10 mouse cellular contexts compared by ENCODE assay signal in the genomic region with DNA sequence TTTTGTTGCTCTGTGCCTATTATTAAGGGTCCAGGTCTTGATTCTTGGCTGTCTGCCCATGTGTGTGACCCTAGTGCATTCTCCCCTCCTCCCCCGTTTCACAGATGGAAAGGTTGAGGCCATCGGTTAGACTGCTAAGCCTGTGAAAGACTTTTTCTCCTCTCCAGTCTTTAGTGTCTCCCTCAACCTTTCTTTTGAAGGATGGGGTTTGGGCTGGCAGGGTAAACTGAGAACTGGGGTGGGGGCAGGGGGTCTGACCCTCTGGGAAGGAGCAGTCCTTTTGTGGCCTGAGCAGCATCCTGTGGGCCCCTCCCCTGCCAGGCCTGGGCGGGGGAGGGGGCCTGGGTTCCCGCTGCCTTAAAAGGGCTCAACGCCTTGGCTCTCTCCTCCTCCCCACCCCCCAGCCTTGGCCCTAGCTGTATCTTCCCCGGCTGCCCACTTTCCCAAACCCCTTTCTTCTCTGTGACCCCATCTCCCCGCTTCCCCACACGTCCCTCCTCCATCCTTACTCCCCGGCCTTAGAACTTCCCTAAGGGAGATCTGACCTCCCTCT. TPM values are rescaled to one million over a fixed set of nuclear protein-coding genes. Genes with fewer than 3 reads are reported as not detected.
A peak's percentile ranks its signal among the peaks of the same experiment; 100 is the strongest.
DNase-seq lines count a peak whose midpoint lies in the region; ATAC-seq and TF ChIP-seq lines count a peak whose summit lies in the region.
"Had no signal": no experiment of that assay in that cellular context is flagged by ENCODE, and none has a peak within 500 bp of the region (broad histone marks: within the 10 kb centered on the region; RNA-seq: fewer than 3 reads in every experiment).

No protein-coding gene starts in this region.

- no peaks in the 10 kb centered on the region for H3K27me3 ChIP-seq in lung, embryonic 14.5 days (ENCODE audit: insufficient read depth, low read length)
- peaks cover 9% of the 10 kb centered on the region; the same call in 1 of the 2 replicates for H3K27me3 ChIP-seq in neural tube, embryonic 13.5 days

- peaks cover 57% of the 10 kb centered on the region for H3K36me3 ChIP-seq in lung, embryonic 14.5 days (ENCODE audit: insufficient read depth)
- peaks cover 73% of the 10 kb centered on the region for H3K36me3 ChIP-seq in neural tube, embryonic 13.5 days

- H3K4me3 ChIP-seq in lung, embryonic 14.5 days (ENCODE audit: low read depth, low read length): peak overlapping the region; percentile 35
- H3K4me3 ChIP-seq in embryonic fibroblast, embryonic 13.5 days (ENCODE audit: insufficient read depth, low read length): no peak overlapping the region
- H3K4me3 ChIP-seq in neural tube, embryonic 13.5 days: no peak overlapping the region

- peak overlapping the region; percentile 28; the same call in 1 of the 2 replicates for H3K9ac ChIP-seq in lung, embryonic 14.5 days
- peak overlapping the region; percentile 41; the same call in 1 of the 2 replicates for H3K9ac ChIP-seq in neural tube, embryonic 13.5 days

- H3K4me2 ChIP-seq in lung, embryonic 14.5 days: peak overlapping the region; percentile 56
- 0 out of 2 replicates have a peak overlapping the region, but pooled peaks have one; percentile 2 for H3K4me2 ChIP-seq in neural tube, embryonic 13.5 days

- 17% methylated on average over 9 of the region's 9 CpGs for WGBS in lung, embryonic 14.5 days
- 24% methylated on average over 9 of the region's 9 CpGs for WGBS in neural tube, embryonic 13.5 days

- H3K27ac ChIP-seq in lung, embryonic 14.5 days (ENCODE audit: low read depth): peak overlapping the region; percentile 59
- H3K27ac ChIP-seq in embryonic fibroblast, embryonic 13.5 days (ENCODE audit: insufficient read depth, low read length): peak overlapping the region; percentile 32
- no peak overlapping the region for H3K27ac ChIP-seq in neural tube, embryonic 13.5 days (replicated peaks)

- H3K9me3 ChIP-seq in lung, embryonic 14.5 days (ENCODE audit: low read depth, low read length): no peaks in the 10 kb centered on the region
- H3K9me3 ChIP-seq in neural tube, embryonic 13.5 days: no peaks in the 10 kb centered on the region

- ATAC-seq in lung, embryonic 14.5 days (ENCODE audit: insufficient read depth): no peak
- ATAC-seq in neural tube, embryonic 13.5 days (ENCODE audit: low read depth): no peak
- ATAC-seq in megakaryocyte progenitor cell, adult 5-6 weeks (replicated peaks; ENCODE audit: poor library complexity): no peak

- H3K4me1 ChIP-seq in lung, embryonic 14.5 days (ENCODE audit: insufficient read depth): peaks cover 9% of the 10 kb centered on the region
- no peaks in the 10 kb centered on the region; the same call in 1 of the 2 replicates for H3K4me1 ChIP-seq in embryonic fibroblast, embryonic 13.5 days (ENCODE audit: control insufficient read depth, insufficient read depth, low read length)
- H3K4me1 ChIP-seq in neural tube, embryonic 13.5 days (replicated peaks): peaks cover 38% of the 10 kb centered on the region

- TF ChIP-seq CTCF in lung, embryonic 14.5 days (IDR thresholded peaks at IDR 0.05; ENCODE audit: low read depth): no peak
- no peak for TF ChIP-seq CTCF in embryonic fibroblast, embryonic 13.5 days (IDR thresholded peaks at IDR 0.05; ENCODE audit: borderline replicate concordance, insufficient read depth, low read length)

- TF ChIP-seq POLR2A in embryonic fibroblast, embryonic 13.5 days (IDR thresholded peaks at IDR 0.05; ENCODE audit: low read depth, low read length): no peak

- DNase-seq in gastrocnemius, adult 18-20 months (ENCODE audit: low spot score): peak; percentile 17
- DNase-seq in gastrocnemius, postnatal 10 days: no peak
- DNase-seq in lung, embryonic 14.5 days: peak; percentile 26
- no peak for DNase-seq in lung, postnatal 36 days
- no peak for DNase-seq in T-cell, adult 2 months (ENCODE audit: low spot score)
- DNase-seq: right cerebral cortex, postnatal 4 days had no signal

RNA-seq across cellular contexts. Expression of a gene that starts 1.3 kb away (rescaled TPM):
- 100 to 1,000 TPM; 232 to 265 TPM for total RNA-seq in gastrocnemius, adult 18-20 months (2021)
- total RNA-seq in gastrocnemius, postnatal 10 days (2021): 100 to 1,000 TPM; 256 to 267 TPM
- polyA plus RNA-seq in lung, embryonic 14.5 days (2014; fragmentation: Nextera tagmentation; extraction: Ambion mirVana): 20.9 and 23.0 TPM in 2 replicates
- polyA plus RNA-seq in embryonic fibroblast, embryonic 13.5 days (2011; ENCODE audit: insufficient read length, low read depth, missing spikeins): 75.4 and 114 TPM in 2 replicates
- polyA plus RNA-seq in neural tube, embryonic 13.5 days (2015; fragmentation: Nextera tagmentation; extraction: Ambion mirVana): 10.5 and 10.7 TPM in 2 replicates
- total RNA-seq in megakaryocyte progenitor cell, adult 5-6 weeks (2015): 0.78 and 1.9 TPM in 2 replicates
- 0.84 TPM in 1 of 2 replicates, not detected in the other for total RNA-seq in megakaryocyte progenitor cell, adult 5-6 weeks (2017)

RNA-seq across cellular contexts. Expression of a gene that starts 9.0 kb away (rescaled TPM):
- total RNA-seq in gastrocnemius, adult 18-20 months (2021): 10 to 100 TPM; 33.8 to 39.1 TPM
- 10 to 100 TPM; 26.6 to 31.8 TPM for total RNA-seq in gastrocnemius, postnatal 10 days (2021)
- 18.5 and 19.2 TPM in 2 replicates for polyA plus RNA-seq in lung, embryonic 14.5 days (2014; fragmentation: Nextera tagmentation; extraction: Ambion mirVana)
- 39.0 and 47.0 TPM in 2 replicates for polyA plus RNA-seq in embryonic fibroblast, embryonic 13.5 days (2011; ENCODE audit: insufficient read length, low read depth, missing spikeins)
- 25.1 and 26.0 TPM in 2 replicates for polyA plus RNA-seq in neural tube, embryonic 13.5 days (2015; fragmentation: Nextera tagmentation; extraction: Ambion mirVana)
- 4.4 and 5.5 TPM in 2 replicates for total RNA-seq in megakaryocyte progenitor cell, adult 5-6 weeks (2015)
- total RNA-seq in megakaryocyte progenitor cell, adult 5-6 weeks (2017): 1.5 and 2.3 TPM in 2 replicates

RNA-seq across cellular contexts. Expression of a gene that starts 9.4 kb away (rescaled TPM):
- 1 to 10 TPM; 1.7 to 2.1 TPM for total RNA-seq in gastrocnemius, adult 18-20 months (2021)
- 1 to 10 TPM; 5.3 to 7.8 TPM for total RNA-seq in gastrocnemius, postnatal 10 days (2021)
- polyA plus RNA-seq in lung, embryonic 14.5 days (2014; fragmentation: Nextera tagmentation; extraction: Ambion mirVana): 11.6 and 12.7 TPM in 2 replicates
- polyA plus RNA-seq in embryonic fibroblast, embryonic 13.5 days (2011; ENCODE audit: insufficient read length, low read depth, missing spikeins): 7.4 and 11.4 TPM in 2 replicates
- 2.5 and 3.2 TPM in 2 replicates for polyA plus RNA-seq in neural tube, embryonic 13.5 days (2015; fragmentation: Nextera tagmentation; extraction: Ambion mirVana)
- 2.8 and 3.9 TPM in 2 replicates for total RNA-seq in megakaryocyte progenitor cell, adult 5-6 weeks (2015)
- total RNA-seq in megakaryocyte progenitor cell, adult 5-6 weeks (2017): 2.3 and 2.4 TPM in 2 replicates

RNA-seq across cellular contexts. Expression of a gene that starts 30.5 kb away (rescaled TPM):
- not detected for total RNA-seq in gastrocnemius, adult 18-20 months (2021)
- total RNA-seq in gastrocnemius, postnatal 10 days (2021): not detected
- not detected in 2 replicates for polyA plus RNA-seq in lung, embryonic 14.5 days (2014; fragmentation: Nextera tagmentation; extraction: Ambion mirVana)
- polyA plus RNA-seq in embryonic fibroblast, embryonic 13.5 days (2011; ENCODE audit: insufficient read length, low read depth, missing spikeins): not detected in 2 replicates
- polyA plus RNA-seq in neural tube, embryonic 13.5 days (2015; fragmentation: Nextera tagmentation; extraction: Ambion mirVana): not detected in 2 replicates
- not detected in 2 replicates for total RNA-seq in megakaryocyte progenitor cell, adult 5-6 weeks (2015)
- total RNA-seq in megakaryocyte progenitor cell, adult 5-6 weeks (2017): 0.61 TPM in 1 of 2 replicates, not detected in the other
- total RNA-seq: gastrocnemius, postnatal 36 days had no signal

RNA-seq across cellular contexts. Expression of a gene that starts 33.2 kb away (rescaled TPM):
- total RNA-seq in gastrocnemius, adult 18-20 months (2021): not detected
- under 1 TPM in 1 of 2 experiments, not detected in 1; 0.14 TPM for total RNA-seq in gastrocnemius, postnatal 10 days (2021)
- 3.0 and 4.0 TPM in 2 replicates for polyA plus RNA-seq in lung, embryonic 14.5 days (2014; fragmentation: Nextera tagmentation; extraction: Ambion mirVana)
- polyA plus RNA-seq in embryonic fibroblast, embryonic 13.5 days (2011; ENCODE audit: insufficient read length, low read depth, missing spikeins): not detected in 2 replicates
- polyA plus RNA-seq in neural tube, embryonic 13.5 days (2015; fragmentation: Nextera tagmentation; extraction: Ambion mirVana): 2.1 and 2.3 TPM in 2 replicates
- 0.24 and 0.57 TPM in 2 replicates for total RNA-seq in megakaryocyte progenitor cell, adult 5-6 weeks (2015)
- 0.03 and 0.42 TPM in 2 replicates for total RNA-seq in megakaryocyte progenitor cell, adult 5-6 weeks (2017)
- total RNA-seq: gastrocnemius, postnatal 36 days had no signal

Comparison
In these comparisons a context has a peak if more than half of its experiments do, and no peak if none do; other contexts are left out.
1. DNase-seq: peak in gastrocnemius, adult 18-20 months (single experiment) and lung, embryonic 14.5 days (single experiment); none in gastrocnemius, postnatal 10 days (single experiment), lung, postnatal 36 days (single experiment) and T-cell, adult 2 months (single experiment).
2. RNA of a gene that starts 1.3 kb away (total RNA-seq): 256 to 267 TPM in gastrocnemius, postnatal 10 days and 232 to 265 TPM in gastrocnemius, adult 18-20 months; 0.78 to 1.9 TPM in megakaryocyte progenitor cell, adult 5-6 weeks; every median in the first group is over 10 times any median in the second.
3. RNA of a gene that starts 9.0 kb away (total RNA-seq): 33.8 to 39.1 TPM in gastrocnemius, adult 18-20 months and 26.6 to 31.8 TPM in gastrocnemius, postnatal 10 days; 1.5 to 5.5 TPM in megakaryocyte progenitor cell, adult 5-6 weeks; every median in the first group is over 4 times any median in the second.